Mouse (Mus musculus) sigmoid colon, adult 10 weeks (tissue): ENCODE results near the gene Cradd. TPM values are rescaled to one million over a fixed set of nuclear protein-coding genes. Genes with fewer than 3 reads are reported as not detected.

Experiments
- polyA plus RNA-seq: library from polyadenylated mRNA; stranded (reverse); fragments of 350-450 nt; fragmentation: Illumina TruSeq; extraction: RNeasy Lipid Tissue Mini Kit (QIAGEN cat#74804); gene quantifications from one replicate; pipeline ENCODE4 v1.2.3, GENCODE M21; 2014; ENCODE audit warnings: low read depth, low replicate concordance

Cradd gene
- 4.1 TPM for polyA plus RNA-seq

GRCm38 (mm10) chr10:95323393-95324277, at the start of gene Cradd:
TSS of gene Cradd (minus strand) at chr10:95324133.

Other genes with a start within 250 kb of the Cradd start
- 110 TPM for gene Socs2, start 93.0 kb upstream of the Cradd start, polyA plus RNA-seq
- 212 TPM for gene Mrpl42, start 177.8 kb upstream of the Cradd start, polyA plus RNA-seq
- gene Ube2n, start 191.0 kb upstream of the Cradd start, polyA plus RNA-seq: 640 TPM
- gene Nudt4, start 240.0 kb upstream of the Cradd start, polyA plus RNA-seq: 1,232 TPM